Mouse (Mus musculus): ENCODE measurements at regions not wholly inside any gene's neighbourhood (a gene's known extent, or its start where the extent isn't known, plus 50 kb on each side); places are given as distances from the start of the nearest gene placed in this dataset.

DNA sequence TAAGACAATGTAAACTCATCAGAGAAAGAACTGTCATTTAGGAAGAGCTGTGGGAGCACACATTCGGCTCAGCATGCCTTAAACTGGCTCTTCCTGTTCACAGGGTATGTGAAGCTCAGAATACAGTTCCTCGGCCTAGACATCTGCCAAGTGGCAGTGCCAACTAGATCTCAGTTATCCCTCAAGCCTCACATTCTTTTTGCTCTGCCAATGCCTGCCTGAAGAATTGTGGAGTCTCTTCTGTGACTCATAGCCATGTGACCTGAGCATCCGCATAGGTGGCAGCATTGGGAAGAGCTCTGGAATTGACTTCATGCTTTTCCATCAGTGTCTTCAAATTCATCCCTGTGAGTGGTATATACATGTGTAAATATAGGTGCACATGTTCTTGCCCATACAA is 59.7 kb downstream of the Prlhr start:
- H3K9ac ChIP-seq (ENCODE audit: low read depth, low read length), result no peak overlapping the region
- H3K4me1 ChIP-seq (replicated peaks; ENCODE audit: control insufficient read depth, insufficient read depth, low read length), result no peaks in the 10 kb centered on the region
- TF ChIP-seq CTCF (IDR thresholded peaks at IDR 0.05; ENCODE audit: low read depth), result no peak
- no peak for ATAC-seq
- no peak overlapping the region for H3K4me2 ChIP-seq (replicated peaks; ENCODE audit: low read depth)
- no peak overlapping the region for H3K27ac ChIP-seq (ENCODE audit: low read depth, low read length)
- no peak overlapping the region for H3K4me3 ChIP-seq (ENCODE audit: low read depth, low read length)
- no peaks in the 10 kb centered on the region for H3K36me3 ChIP-seq (ENCODE audit: control insufficient read depth, insufficient read depth)
- H3K27me3 ChIP-seq (replicated peaks; ENCODE audit: control insufficient read depth, insufficient read depth, low read length), result no peaks in the 10 kb centered on the region
- H3K9me3 ChIP-seq (ENCODE audit: control insufficient read depth), result no peaks in the 10 kb centered on the region
- 76% methylated on average over 3 of the region's 3 CpGs for WGBS

GRCm38 (mm10) chr19:60399425-60399824 is 68.7 kb downstream of the Prlhr start:
- TF ChIP-seq CTCF (IDR thresholded peaks at IDR 0.05; ENCODE audit: low read depth), result no peak
- H3K4me1 ChIP-seq (replicated peaks; ENCODE audit: control insufficient read depth, insufficient read depth, low read length), result no peaks in the 10 kb centered on the region
- H3K9ac ChIP-seq (ENCODE audit: low read depth, low read length), result no peak overlapping the region
- 63% methylated on average over 3 of the region's 3 CpGs for WGBS
- H3K27me3 ChIP-seq (replicated peaks; ENCODE audit: control insufficient read depth, insufficient read depth, low read length), result no peaks in the 10 kb centered on the region
- H3K9me3 ChIP-seq (ENCODE audit: control insufficient read depth), result no peaks in the 10 kb centered on the region
- no peak for ATAC-seq
- H3K4me2 ChIP-seq (replicated peaks; ENCODE audit: low read depth), result no peak overlapping the region
- no peaks in the 10 kb centered on the region for H3K36me3 ChIP-seq (ENCODE audit: control insufficient read depth, insufficient read depth)
- H3K4me3 ChIP-seq (ENCODE audit: low read depth, low read length), result no peak overlapping the region
- no peak overlapping the region for H3K27ac ChIP-seq (ENCODE audit: low read depth, low read length)

DNA sequence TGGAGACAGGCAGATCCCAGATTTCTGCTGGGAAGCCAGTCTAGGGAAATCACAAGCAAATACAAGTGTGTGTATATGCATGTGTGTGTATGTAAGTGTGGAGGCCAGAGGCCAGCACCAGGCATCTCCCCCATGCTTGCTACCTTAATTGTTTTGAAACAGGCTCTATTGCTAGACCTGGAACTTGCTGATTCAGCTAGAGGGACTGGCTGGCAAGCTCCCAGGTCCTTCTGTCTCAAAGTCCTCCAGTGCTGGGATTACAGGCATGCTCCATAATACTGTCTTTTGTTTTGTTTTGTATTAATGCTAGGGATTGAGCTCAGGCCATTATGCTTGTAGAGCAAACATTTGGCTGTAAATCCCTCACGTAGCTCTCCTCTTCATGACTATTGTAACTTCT is 70.4 kb downstream of the Prlhr start:
- Histone ChIP-seq H3K4me2 (replicated peaks; ENCODE audit: low read depth) (no peak overlapping the region), H3K9ac (ENCODE audit: low read depth, low read length) (no peak overlapping the region), H3K27me3 (replicated peaks; ENCODE audit: control insufficient read depth, insufficient read depth, low read length) (no peaks in the 10 kb centered on the region), H3K4me3 (ENCODE audit: low read depth, low read length) (no peak overlapping the region), H3K36me3 (ENCODE audit: control insufficient read depth, insufficient read depth) (no peaks in the 10 kb centered on the region), H3K4me1 (replicated peaks; ENCODE audit: control insufficient read depth, insufficient read depth, low read length) (no peaks in the 10 kb centered on the region), H3K27ac (ENCODE audit: low read depth, low read length) (no peak overlapping the region), H3K9me3 (ENCODE audit: control insufficient read depth) (no peaks in the 10 kb centered on the region)
- no peak for ATAC-seq
- TF ChIP-seq CTCF (IDR thresholded peaks at IDR 0.05; ENCODE audit: low read depth), result no peak
- WGBS, result 56% methylated on average over 1 of the region's 1 CpGs

DNA sequence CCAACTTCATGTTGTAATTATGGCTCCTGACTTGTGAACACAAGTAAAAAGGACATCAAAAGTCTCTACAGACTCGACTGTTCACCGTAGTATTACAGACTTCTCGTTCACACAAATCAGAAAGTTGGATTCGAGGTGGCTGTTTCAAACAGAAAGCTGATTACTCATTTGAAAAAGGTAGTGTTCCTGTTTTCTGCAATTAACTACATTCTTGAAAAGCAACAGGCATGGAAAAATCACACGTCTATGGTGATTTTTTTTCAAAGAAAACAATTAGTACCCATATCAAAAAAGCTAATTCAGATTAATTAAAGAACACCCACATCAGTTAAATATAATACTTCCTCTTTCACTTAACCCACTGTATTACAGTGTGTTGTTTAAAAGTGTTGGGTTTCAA is 71.5 kb downstream of the Prlhr start:
- no peak overlapping the region for H3K4me3 ChIP-seq (ENCODE audit: low read depth, low read length)
- H3K27ac ChIP-seq (ENCODE audit: low read depth, low read length), result no peak overlapping the region
- H3K9me3 ChIP-seq (ENCODE audit: control insufficient read depth), result no peaks in the 10 kb centered on the region
- H3K36me3 ChIP-seq (ENCODE audit: control insufficient read depth, insufficient read depth), result no peaks in the 10 kb centered on the region
- ATAC-seq, result no peak
- no peak overlapping the region for H3K9ac ChIP-seq (ENCODE audit: low read depth, low read length)
- no peaks in the 10 kb centered on the region for H3K27me3 ChIP-seq (replicated peaks; ENCODE audit: control insufficient read depth, insufficient read depth, low read length)
- 86% methylated on average over 5 of the region's 5 CpGs for WGBS
- no peak for TF ChIP-seq CTCF (IDR thresholded peaks at IDR 0.05; ENCODE audit: low read depth)
- H3K4me1 ChIP-seq (replicated peaks; ENCODE audit: control insufficient read depth, insufficient read depth, low read length), result no peaks in the 10 kb centered on the region
- no peak overlapping the region for H3K4me2 ChIP-seq (replicated peaks; ENCODE audit: low read depth)

DNA sequence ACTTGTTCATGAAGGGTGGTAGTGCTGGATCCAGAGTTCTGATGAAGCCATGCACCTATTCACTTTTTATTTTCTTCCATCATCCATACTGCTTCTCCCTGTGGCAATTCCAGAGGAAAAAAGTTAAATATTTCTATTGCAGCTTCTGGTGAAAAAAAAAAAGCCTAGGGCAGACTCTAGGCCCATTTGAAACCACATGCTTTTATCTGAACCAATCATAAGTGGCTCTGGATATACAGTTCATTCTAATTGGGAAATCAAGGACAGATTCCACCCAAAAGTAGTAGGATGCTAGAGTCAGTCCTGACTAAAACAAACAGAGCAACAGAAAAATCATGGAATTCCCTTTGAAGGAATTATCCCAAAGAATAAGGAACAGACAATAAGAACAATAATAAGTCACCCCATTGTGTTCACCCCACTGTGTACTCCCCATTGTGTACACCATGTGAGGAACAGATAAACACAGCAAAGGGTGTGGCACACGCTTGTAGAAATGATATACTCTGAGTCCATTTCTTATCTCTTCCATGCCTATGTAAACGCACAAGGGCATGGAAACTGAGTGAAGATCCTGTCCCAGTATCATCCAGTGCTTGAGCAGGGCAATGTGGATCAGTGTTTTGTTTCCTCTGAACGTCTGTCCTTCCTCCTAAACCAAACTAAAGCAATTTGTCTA is 81.4 kb downstream of the Prlhr start:
- H3K36me3 ChIP-seq (ENCODE audit: control insufficient read depth, insufficient read depth), result no peaks in the 10 kb centered on the region
- no peaks in the 10 kb centered on the region for H3K9me3 ChIP-seq (ENCODE audit: control insufficient read depth)
- no peak for ATAC-seq
- H3K27ac ChIP-seq (ENCODE audit: low read depth, low read length), result no peak overlapping the region
- no peak overlapping the region for H3K9ac ChIP-seq (ENCODE audit: low read depth, low read length)
- H3K27me3 ChIP-seq (replicated peaks; ENCODE audit: control insufficient read depth, insufficient read depth, low read length), result no peaks in the 10 kb centered on the region
- no peak for TF ChIP-seq CTCF (IDR thresholded peaks at IDR 0.05; ENCODE audit: low read depth)
- 35% methylated on average over 3 of the region's 3 CpGs for WGBS
- no peak overlapping the region for H3K4me3 ChIP-seq (ENCODE audit: low read depth, low read length)
- H3K4me1 ChIP-seq (replicated peaks; ENCODE audit: control insufficient read depth, insufficient read depth, low read length), result no peaks in the 10 kb centered on the region
- H3K4me2 ChIP-seq (replicated peaks; ENCODE audit: low read depth), result no peak overlapping the region

GRCm38 (mm10) chr19:60384721-60385120 is 83.4 kb downstream of the Prlhr start:
- WGBS, result 69% methylated on average over 5 of the region's 5 CpGs
- Histone ChIP-seq H3K27ac (ENCODE audit: low read depth, low read length) (no peak overlapping the region), H3K9ac (ENCODE audit: low read depth, low read length) (no peak overlapping the region), H3K27me3 (replicated peaks; ENCODE audit: control insufficient read depth, insufficient read depth, low read length) (no peaks in the 10 kb centered on the region), H3K9me3 (ENCODE audit: control insufficient read depth) (no peaks in the 10 kb centered on the region), H3K4me3 (ENCODE audit: low read depth, low read length) (no peak overlapping the region), H3K36me3 (ENCODE audit: control insufficient read depth, insufficient read depth) (no peaks in the 10 kb centered on the region), H3K4me2 (replicated peaks; ENCODE audit: low read depth) (no peak overlapping the region), H3K4me1 (replicated peaks; ENCODE audit: control insufficient read depth, insufficient read depth, low read length) (no peaks in the 10 kb centered on the region)
- no peak for TF ChIP-seq CTCF (IDR thresholded peaks at IDR 0.05; ENCODE audit: low read depth)
- ATAC-seq, result no peak

DNA sequence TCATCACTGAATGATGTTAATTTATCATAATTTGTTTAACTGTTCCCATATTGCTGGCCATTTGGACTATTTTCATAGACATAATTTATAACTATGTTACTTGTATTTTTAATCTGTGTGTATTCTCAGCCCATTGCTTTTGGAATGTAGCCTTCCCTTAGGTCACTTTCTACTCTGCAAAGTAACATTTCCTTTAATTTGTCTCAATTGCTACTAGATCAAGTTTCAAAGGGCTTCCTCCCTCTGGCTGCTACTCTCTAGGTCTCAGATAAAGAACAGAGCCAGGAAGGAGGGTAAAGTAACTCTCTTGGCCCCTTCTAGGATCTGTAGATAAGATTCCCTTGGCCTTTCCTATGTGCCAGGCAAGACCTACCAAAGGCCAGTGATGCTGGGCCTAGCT is 85.4 kb downstream of the Prlhr start:
- no peak for ATAC-seq
- H3K4me1 ChIP-seq (replicated peaks; ENCODE audit: control insufficient read depth, insufficient read depth, low read length), result no peaks in the 10 kb centered on the region
- H3K4me3 ChIP-seq (ENCODE audit: low read depth, low read length), result no peak overlapping the region
- no peak overlapping the region for H3K9ac ChIP-seq (ENCODE audit: low read depth, low read length)
- no peak overlapping the region for H3K4me2 ChIP-seq (replicated peaks; ENCODE audit: low read depth)
- no peaks in the 10 kb centered on the region for H3K27me3 ChIP-seq (replicated peaks; ENCODE audit: control insufficient read depth, insufficient read depth, low read length)
- no peaks in the 10 kb centered on the region for H3K36me3 ChIP-seq (ENCODE audit: control insufficient read depth, insufficient read depth)
- no peak for TF ChIP-seq CTCF (IDR thresholded peaks at IDR 0.05; ENCODE audit: low read depth)
- no peak overlapping the region for H3K27ac ChIP-seq (ENCODE audit: low read depth, low read length)
- H3K9me3 ChIP-seq (ENCODE audit: control insufficient read depth), result no peaks in the 10 kb centered on the region

Data from intestine, postnatal 0 days (tissue).